Mouse (Mus musculus): ENCODE results near the gene Adam11. TPM values are rescaled to one million over a fixed set of nuclear protein-coding genes. Genes with fewer than 3 reads are reported as not detected.
A peak's percentile ranks its signal among the peaks of the same experiment; 100 is the strongest.

Adam11 gene
- polyA plus RNA-seq, 1 experiment, result 3.1 TPM

DNA sequence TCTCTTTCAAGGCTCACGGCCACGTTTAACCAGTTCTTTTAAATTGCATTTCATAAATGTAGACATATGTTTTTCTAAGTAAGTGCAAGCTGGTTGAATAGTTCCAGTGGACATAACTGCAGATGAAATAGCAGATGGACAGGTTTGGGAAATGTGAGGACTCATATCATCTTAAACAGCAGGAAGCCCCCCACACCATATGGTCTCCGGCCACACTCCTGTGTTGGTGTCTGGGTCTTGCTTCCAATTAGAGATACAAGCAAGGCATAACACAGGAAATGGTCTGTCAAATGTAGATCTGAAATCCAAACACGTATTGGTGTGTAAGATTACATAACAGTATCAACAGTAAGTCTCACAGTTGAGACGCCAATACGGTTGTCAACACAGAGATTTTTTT, 29.9 kb upstream of the Adam11 start:
- TF ChIP-seq POLR2A (IDR thresholded peaks at IDR 0.05; ENCODE audit: low read depth, low read length) (no peak), CTCF (IDR thresholded peaks at IDR 0.05; ENCODE audit: extremely low read depth, insufficient read length, insufficient replicate concordance, low read depth, low read length) (no peak)

DNA sequence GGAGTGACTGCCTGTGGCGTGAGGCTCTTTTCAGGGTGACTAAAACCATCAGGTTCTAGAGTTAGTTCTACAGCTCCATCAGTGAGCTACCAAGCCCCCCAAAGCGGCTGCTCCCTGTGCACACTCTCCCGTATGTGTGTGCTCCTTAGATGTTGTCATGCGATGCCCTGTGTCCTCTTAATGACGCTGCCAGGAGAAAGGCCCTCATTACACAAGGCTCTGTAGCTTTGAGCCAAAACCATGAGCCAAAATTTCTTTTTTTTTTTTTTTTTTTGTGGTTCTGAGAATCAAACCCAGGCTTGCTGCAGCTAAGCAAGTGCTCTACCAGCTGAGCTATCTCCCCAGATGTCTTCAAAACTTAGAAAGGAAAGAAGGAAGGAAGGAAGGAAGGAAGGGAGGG, 28.1 kb upstream of the Adam11 start:
- Histone ChIP-seq H3K4me3 (ENCODE audit: low read depth, low read length) (no peak overlapping the region), H3K27ac (ENCODE audit: insufficient read depth, low read depth, low read length) (no peak overlapping the region), H3K27me3 (ENCODE audit: control insufficient read depth, insufficient read depth, low read length) (no peaks in the 10 kb centered on the region), H3K4me1 (ENCODE audit: control insufficient read depth, insufficient read depth, insufficient read length, low read length) (peaks cover 5% of the 10 kb centered on the region; the same call in 1 of the 2 replicates), H3K36me3 (ENCODE audit: control insufficient read depth, insufficient read depth, low read length) (no peaks in the 10 kb centered on the region)
- TF ChIP-seq POLR2A (IDR thresholded peaks at IDR 0.05; ENCODE audit: low read depth, low read length) (no peak), CTCF (IDR thresholded peaks at IDR 0.05; ENCODE audit: extremely low read depth, insufficient read length, insufficient replicate concordance, low read depth, low read length) (no peak)
- 63% methylated on average over 5 of the region's 5 CpGs for WGBS

More for the DNA sequence above, 29.9 kb upstream of the Adam11 start:
- Histone ChIP-seq H3K27ac (ENCODE audit: insufficient read depth, low read depth, low read length) (no peak overlapping the region), H3K36me3 (ENCODE audit: control insufficient read depth, insufficient read depth, low read length) (no peaks in the 10 kb centered on the region), H3K27me3 (ENCODE audit: control insufficient read depth, insufficient read depth, low read length) (no peaks in the 10 kb centered on the region), H3K4me3 (ENCODE audit: low read depth, low read length) (no peak overlapping the region), H3K4me1 (ENCODE audit: control insufficient read depth, insufficient read depth, insufficient read length, low read length) (peaks cover 5% of the 10 kb centered on the region; the same call in 1 of the 2 replicates)
- WGBS, result 66% methylated on average over 6 of the region's 6 CpGs

DNA sequence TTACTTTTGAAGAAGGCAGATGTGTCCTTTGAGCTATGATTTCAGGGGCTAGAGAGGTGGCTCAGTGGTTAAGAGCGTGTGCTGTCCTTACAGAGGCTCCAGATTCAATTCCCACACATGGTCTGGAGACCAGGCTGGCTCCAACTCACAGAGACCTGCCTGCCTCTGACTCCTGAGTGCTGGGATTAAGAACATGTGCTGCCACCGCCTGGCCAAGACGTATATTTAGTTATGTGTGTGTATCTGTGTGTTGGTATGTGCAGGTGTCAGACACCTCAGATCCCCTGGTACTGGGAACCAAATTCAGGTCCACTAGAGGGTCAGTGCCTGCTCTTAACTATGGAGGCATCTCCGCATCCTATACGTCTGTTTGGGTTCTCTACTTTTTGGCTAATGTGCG, 26.3 kb upstream of the Adam11 start:
- no peak for TF ChIP-seq POLR2A (IDR thresholded peaks at IDR 0.05; ENCODE audit: low read depth, low read length)
- no peak for TF ChIP-seq CTCF (IDR thresholded peaks at IDR 0.05; ENCODE audit: extremely low read depth, insufficient read length, insufficient replicate concordance, low read depth, low read length)
- 94% methylated on average over 6 of the region's 6 CpGs for WGBS
- no peak overlapping the region for H3K27ac ChIP-seq (ENCODE audit: insufficient read depth, low read depth, low read length)
- no peak overlapping the region for H3K4me3 ChIP-seq (ENCODE audit: low read depth, low read length)
- H3K27me3 ChIP-seq (ENCODE audit: control insufficient read depth, insufficient read depth, low read length), result no peaks in the 10 kb centered on the region
- no peaks in the 10 kb centered on the region for H3K36me3 ChIP-seq (ENCODE audit: control insufficient read depth, insufficient read depth, low read length)
- no peaks in the 10 kb centered on the region for H3K4me1 ChIP-seq (ENCODE audit: control insufficient read depth, insufficient read depth, insufficient read length, low read length)

DNA sequence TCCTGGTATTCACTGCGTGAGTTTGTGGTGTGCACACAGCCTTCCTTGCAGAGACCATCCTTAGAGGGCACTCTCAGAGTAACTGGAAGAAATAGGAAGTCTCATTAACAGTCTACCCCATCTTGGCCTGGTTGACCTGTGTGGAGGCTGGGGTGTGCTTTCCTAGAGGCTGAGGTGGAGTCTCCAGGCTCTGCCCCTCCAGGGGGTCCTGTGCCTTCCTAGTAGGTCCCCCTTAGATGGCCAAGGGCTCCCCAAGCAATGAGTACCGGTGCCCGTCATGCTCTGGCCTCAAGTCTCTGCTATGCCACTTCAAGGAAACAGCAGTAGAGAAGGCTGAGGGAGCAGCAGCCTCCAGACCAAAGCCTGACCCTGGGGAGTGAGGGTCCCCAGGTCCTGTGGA, 23.2 kb upstream of the Adam11 start:
- peaks cover 6% of the 10 kb centered on the region; the same call in 1 of the 2 replicates for H3K27me3 ChIP-seq (ENCODE audit: control insufficient read depth, insufficient read depth, low read length)
- WGBS, result 85% methylated on average over 3 of the region's 3 CpGs
- no peaks in the 10 kb centered on the region for H3K36me3 ChIP-seq (ENCODE audit: control insufficient read depth, insufficient read depth, low read length)
- no peak overlapping the region for H3K4me3 ChIP-seq (ENCODE audit: low read depth, low read length)
- H3K4me1 ChIP-seq (ENCODE audit: control insufficient read depth, insufficient read depth, insufficient read length, low read length), result no peaks in the 10 kb centered on the region
- TF ChIP-seq POLR2A (IDR thresholded peaks at IDR 0.05; ENCODE audit: low read depth, low read length), result no peak
- TF ChIP-seq CTCF (IDR thresholded peaks at IDR 0.05; ENCODE audit: extremely low read depth, insufficient read length, insufficient replicate concordance, low read depth, low read length), result no peak
- no peak overlapping the region for H3K27ac ChIP-seq (ENCODE audit: insufficient read depth, low read depth, low read length)

DNA sequence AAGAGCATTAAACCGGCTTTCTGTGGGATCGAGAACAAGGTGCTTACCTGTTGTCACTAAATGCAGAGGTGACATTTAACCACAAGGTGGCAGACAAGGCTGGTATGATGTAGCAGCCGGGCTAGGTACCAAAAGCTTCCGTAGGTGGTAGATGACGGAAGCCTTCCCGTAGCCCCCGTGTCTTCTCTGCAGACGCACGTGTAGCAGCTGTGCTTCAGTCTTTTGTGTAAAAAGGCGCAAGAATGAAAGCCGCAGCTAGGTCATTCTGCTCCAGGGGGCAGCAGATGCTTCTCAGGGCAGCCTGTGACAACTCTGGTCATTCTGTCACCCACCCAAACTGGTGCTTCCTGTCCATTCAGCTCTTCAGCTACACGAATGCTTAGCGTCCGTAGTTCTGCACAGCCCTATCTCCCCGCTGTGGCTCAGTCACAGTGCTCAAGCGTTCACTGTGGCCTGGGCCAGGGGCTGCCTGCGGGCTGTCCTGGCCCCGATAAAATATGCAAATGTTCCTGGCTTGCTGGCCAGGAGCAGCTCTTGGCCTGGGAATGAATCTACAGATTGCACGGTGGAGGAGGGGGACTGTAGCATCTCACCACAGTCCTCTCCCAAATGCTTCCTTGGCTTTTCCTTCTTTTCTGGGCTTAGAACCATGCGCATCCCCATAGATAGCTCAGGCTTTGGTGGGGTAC, 21.8 kb upstream of the Adam11 start:
- Histone ChIP-seq H3K4me3 (ENCODE audit: low read depth, low read length) (peak overlapping the region; percentile 11), H3K36me3 (ENCODE audit: control insufficient read depth, insufficient read depth, low read length) (no peaks in the 10 kb centered on the region), H3K27ac (ENCODE audit: insufficient read depth, low read depth, low read length) (no peak overlapping the region), H3K27me3 (ENCODE audit: control insufficient read depth, insufficient read depth, low read length) (peaks cover 6% of the 10 kb centered on the region; the same call in 1 of the 2 replicates), H3K4me1 (ENCODE audit: control insufficient read depth, insufficient read depth, insufficient read length, low read length) (no peaks in the 10 kb centered on the region)
- TF ChIP-seq CTCF (IDR thresholded peaks at IDR 0.05; ENCODE audit: extremely low read depth, insufficient read length, insufficient replicate concordance, low read depth, low read length) (peak; percentile 36; the same call in 1 of the 2 replicates), POLR2A (IDR thresholded peaks at IDR 0.05; ENCODE audit: low read depth, low read length) (no peak)
- 8% methylated on average over 20 of the region's 20 CpGs for WGBS

DNA sequence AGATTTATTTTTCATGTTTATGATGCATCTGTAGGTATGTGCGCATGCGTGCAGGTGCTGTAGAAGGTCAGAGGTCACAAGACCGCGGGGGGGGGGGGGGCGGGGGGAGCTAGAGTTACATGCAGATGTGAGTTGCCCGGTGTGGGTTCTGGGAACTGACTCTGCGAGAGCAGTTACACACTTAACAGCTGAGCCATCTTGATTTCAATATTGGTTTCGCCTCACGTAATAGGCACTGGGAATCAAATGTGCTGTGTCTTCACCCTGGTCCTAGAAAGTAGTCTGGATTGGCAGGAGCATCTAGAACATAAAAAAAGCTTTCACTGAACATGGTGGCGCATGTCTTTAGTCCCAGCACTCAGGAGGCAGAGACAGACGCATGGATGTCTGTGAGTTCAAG, 20.6 kb upstream of the Adam11 start:
- Histone ChIP-seq H3K4me1 (ENCODE audit: control insufficient read depth, insufficient read depth, insufficient read length, low read length) (no peaks in the 10 kb centered on the region), H3K36me3 (ENCODE audit: control insufficient read depth, insufficient read depth, low read length) (no peaks in the 10 kb centered on the region), H3K27ac (ENCODE audit: insufficient read depth, low read depth, low read length) (no peak overlapping the region), H3K27me3 (ENCODE audit: control insufficient read depth, insufficient read depth, low read length) (peaks cover 6% of the 10 kb centered on the region; the same call in 1 of the 2 replicates), H3K4me3 (ENCODE audit: low read depth, low read length) (no peak overlapping the region)
- no peak for TF ChIP-seq POLR2A (IDR thresholded peaks at IDR 0.05; ENCODE audit: low read depth, low read length)
- TF ChIP-seq CTCF (IDR thresholded peaks at IDR 0.05; ENCODE audit: extremely low read depth, insufficient read length, insufficient replicate concordance, low read depth, low read length), result no peak
- WGBS, result 68% methylated on average over 11 of the region's 11 CpGs

DNA sequence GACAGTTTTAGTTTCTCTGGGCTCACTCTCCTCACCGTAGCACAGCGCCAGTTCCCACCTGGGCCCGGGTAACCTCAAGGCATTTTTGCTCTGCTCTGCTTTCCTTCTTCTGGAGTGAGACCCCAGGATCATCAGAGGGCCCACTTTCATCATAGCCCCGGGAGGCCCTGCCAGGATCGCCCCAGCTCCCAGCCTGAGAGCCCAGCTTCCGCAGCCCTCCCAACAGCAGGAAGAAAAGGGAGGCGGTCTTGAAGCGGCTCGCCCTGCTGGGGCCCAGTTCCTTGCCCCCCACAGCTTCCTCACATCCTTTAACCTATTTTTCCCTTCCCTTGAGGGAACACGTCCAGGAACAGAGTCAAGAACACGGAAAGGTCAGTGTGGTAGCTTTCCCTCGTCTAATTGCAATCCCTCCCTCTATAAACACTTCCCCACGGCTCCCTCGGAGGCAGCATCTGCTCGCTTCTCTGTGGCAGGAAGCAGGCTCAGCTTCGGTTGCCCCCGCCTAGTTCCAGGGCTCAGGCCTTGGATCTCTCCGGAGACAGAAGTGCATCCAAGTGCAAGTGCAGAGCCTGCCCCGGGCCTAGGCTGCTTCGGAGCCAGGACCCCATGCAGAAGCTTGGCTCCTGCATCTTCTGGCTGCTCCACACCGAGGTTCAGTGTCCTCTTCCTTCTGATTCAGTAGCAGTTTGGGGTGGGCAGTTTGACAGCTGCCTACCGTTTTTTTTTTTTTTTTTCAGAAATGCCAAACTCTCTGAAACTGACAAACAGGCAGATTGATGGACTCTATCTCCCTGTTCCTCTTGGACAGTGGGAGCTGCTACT, 19.9 kb upstream of the Adam11 start:
- H3K4me1 ChIP-seq (ENCODE audit: control insufficient read depth, insufficient read depth, insufficient read length, low read length), result no peaks in the 10 kb centered on the region
- no peaks in the 10 kb centered on the region for H3K36me3 ChIP-seq (ENCODE audit: control insufficient read depth, insufficient read depth, low read length)
- 42% methylated on average over 22 of the region's 22 CpGs for WGBS
- H3K27me3 ChIP-seq (ENCODE audit: control insufficient read depth, insufficient read depth, low read length), result peaks cover 6% of the 10 kb centered on the region; the same call in 1 of the 2 replicates
- no peak overlapping the region for H3K4me3 ChIP-seq (ENCODE audit: low read depth, low read length)
- H3K27ac ChIP-seq (ENCODE audit: insufficient read depth, low read depth, low read length), result 0 out of 2 replicates have a peak overlapping the region, but pooled peaks have one; percentile 11
- no peak for TF ChIP-seq CTCF (IDR thresholded peaks at IDR 0.05; ENCODE audit: extremely low read depth, insufficient read length, insufficient replicate concordance, low read depth, low read length)
